Mouse (Mus musculus): Measurements from ENCODE around the gene Wdr77. TPM values are rescaled to one million over a fixed set of nuclear protein-coding genes. Genes with fewer than 3 reads are reported as not detected.
"Not testable (repeated sequence)": the region's sequence is repeated elsewhere in the genome, so short reads cannot be mapped to it uniquely, and the experiment has no call there.

Wdr77 gene
- polyA plus RNA-seq, 1 experiment from 2014 or later = 117 TPM

- H3K4me1 ChIP-seq (replicated peaks; ENCODE audit: control insufficient read depth, insufficient read depth, low read length); ATAC-seq (ENCODE audit: low read depth); H3K27me3 ChIP-seq (ENCODE audit: control insufficient read depth, insufficient read depth, low read depth, low read length); H3K9ac ChIP-seq (ENCODE audit: low read length); H3K9me3 ChIP-seq (ENCODE audit: control insufficient read depth, low read length); H3K27ac ChIP-seq (ENCODE audit: low read length); H3K36me3 ChIP-seq (ENCODE audit: control insufficient read depth, insufficient read depth, low read length); H3K4me2 ChIP-seq (ENCODE audit: low read depth, low read length); H3K4me3 ChIP-seq (ENCODE audit: low read length): not testable (repeated sequence)
These were observed 38.4 kb upstream of the Wdr77 start for GRCm38 (mm10) chr3:105920743-105921142.

- Histone ChIP-seq H3K4me1 (replicated peaks; ENCODE audit: control insufficient read depth, insufficient read depth, low read length) (no peaks in the 10 kb centered on the region), H3K27me3 (ENCODE audit: control insufficient read depth, insufficient read depth, low read depth, low read length) (no peaks in the 10 kb centered on the region), H3K9ac (ENCODE audit: low read length) (no peak overlapping the region), H3K4me2 (ENCODE audit: low read depth, low read length) (no peak overlapping the region), H3K4me3 (ENCODE audit: low read length) (no peak overlapping the region), H3K27ac (ENCODE audit: low read length) (no peak overlapping the region), H3K36me3 (ENCODE audit: control insufficient read depth, insufficient read depth, low read length) (no peaks in the 10 kb centered on the region), H3K9me3 (ENCODE audit: control insufficient read depth, low read length) (no peaks in the 10 kb centered on the region)
- 59% methylated on average over 2 of the region's 2 CpGs for WGBS
- no peak for ATAC-seq (ENCODE audit: low read depth)
These were observed 37.2 kb upstream of the Wdr77 start for GRCm38 (mm10) chr3:105921959-105922358.

GRCm38 (mm10) chr3:105924616-105925015 lies 34.6 kb upstream of the Wdr77 start:
- no peak for ATAC-seq (ENCODE audit: low read depth)
- H3K4me3 ChIP-seq (ENCODE audit: low read length) = no peak overlapping the region
- 75% methylated on average over 9 of the region's 9 CpGs for WGBS

DNA sequence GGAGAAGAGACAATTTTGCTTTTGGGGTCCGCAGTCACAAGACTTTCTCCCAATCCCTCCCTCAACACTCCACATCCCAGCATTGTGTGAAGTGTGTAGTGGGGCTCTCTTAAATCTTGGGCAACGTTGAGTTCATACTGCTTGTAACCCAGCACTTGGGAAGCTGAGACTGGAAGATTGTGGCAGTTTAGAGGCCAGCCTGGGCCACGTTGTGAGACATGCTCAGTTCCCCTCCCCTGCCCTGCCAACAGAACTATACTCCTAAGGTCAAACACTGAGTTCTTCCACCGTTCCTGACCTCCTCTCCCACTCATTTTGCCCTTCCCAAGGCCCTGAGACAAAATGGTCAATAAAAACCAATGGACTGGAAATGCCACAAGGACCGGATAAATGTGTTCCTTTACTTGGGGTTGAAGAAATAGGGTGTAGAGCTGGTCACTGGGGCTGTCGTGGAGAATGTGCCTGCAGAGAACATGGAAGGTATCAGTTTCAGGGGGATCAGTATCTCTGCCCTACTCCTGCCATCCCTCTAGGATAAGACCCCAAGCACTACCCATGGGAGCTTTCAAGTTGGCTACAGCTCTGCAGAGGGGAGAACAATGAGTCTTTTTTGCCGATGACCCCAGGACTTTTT lies 31.5 kb upstream of the Wdr77 start:
- Histone ChIP-seq H3K36me3 (ENCODE audit: control insufficient read depth, insufficient read depth, low read length) (no peaks in the 10 kb centered on the region; the same call in 1 of the 2 replicates), H3K27ac (ENCODE audit: low read length) (no peak overlapping the region), H3K9me3 (ENCODE audit: control insufficient read depth, low read length) (no peaks in the 10 kb centered on the region), H3K9ac (ENCODE audit: low read length) (no peak overlapping the region), H3K27me3 (ENCODE audit: control insufficient read depth, insufficient read depth, low read depth, low read length) (no peaks in the 10 kb centered on the region), H3K4me2 (ENCODE audit: low read depth, low read length) (no peak overlapping the region), H3K4me1 (replicated peaks; ENCODE audit: control insufficient read depth, insufficient read depth, low read length) (no peaks in the 10 kb centered on the region), H3K4me3 (ENCODE audit: low read length) (no peak overlapping the region)
- 74% methylated on average over 7 of the region's 7 CpGs for WGBS
- ATAC-seq (ENCODE audit: low read depth) = no peak

More at GRCm38 (mm10) chr3:105924616-105925015, 34.6 kb upstream of the Wdr77 start:
- H3K27ac ChIP-seq (ENCODE audit: low read length) = no peak overlapping the region
- no peaks in the 10 kb centered on the region for H3K4me1 ChIP-seq (replicated peaks; ENCODE audit: control insufficient read depth, insufficient read depth, low read length)
- no peak overlapping the region for H3K4me2 ChIP-seq (ENCODE audit: low read depth, low read length)
- H3K9me3 ChIP-seq (ENCODE audit: control insufficient read depth, low read length) = no peaks in the 10 kb centered on the region
- H3K27me3 ChIP-seq (ENCODE audit: control insufficient read depth, insufficient read depth, low read depth, low read length) = no peaks in the 10 kb centered on the region
- no peak overlapping the region for H3K9ac ChIP-seq (ENCODE audit: low read length)
- H3K36me3 ChIP-seq (ENCODE audit: control insufficient read depth, insufficient read depth, low read length) = no peaks in the 10 kb centered on the region

GRCm38 (mm10) chr3:105928195-105928569 lies 31.0 kb upstream of the Wdr77 start:
- Histone ChIP-seq H3K4me1 (replicated peaks; ENCODE audit: control insufficient read depth, insufficient read depth, low read length) (no peaks in the 10 kb centered on the region), H3K27me3 (ENCODE audit: control insufficient read depth, insufficient read depth, low read depth, low read length) (no peaks in the 10 kb centered on the region), H3K4me2 (ENCODE audit: low read depth, low read length) (no peak overlapping the region), H3K36me3 (ENCODE audit: control insufficient read depth, insufficient read depth, low read length) (no peaks in the 10 kb centered on the region; the same call in 1 of the 2 replicates), H3K9ac (ENCODE audit: low read length) (no peak overlapping the region), H3K9me3 (ENCODE audit: control insufficient read depth, low read length) (no peaks in the 10 kb centered on the region), H3K4me3 (ENCODE audit: low read length) (no peak overlapping the region), H3K27ac (ENCODE audit: low read length) (no peak overlapping the region)
- WGBS = 85% methylated on average over 3 of the region's 3 CpGs
- ATAC-seq (ENCODE audit: low read depth) = no peak

- no peak for ATAC-seq (ENCODE audit: low read depth)
- H3K27ac ChIP-seq (ENCODE audit: low read length) = no peak overlapping the region
- no peaks in the 10 kb centered on the region; the same call in 1 of the 2 replicates for H3K36me3 ChIP-seq (ENCODE audit: control insufficient read depth, insufficient read depth, low read length)
- H3K4me1 ChIP-seq (replicated peaks; ENCODE audit: control insufficient read depth, insufficient read depth, low read length) = no peaks in the 10 kb centered on the region
- H3K9me3 ChIP-seq (ENCODE audit: control insufficient read depth, low read length) = no peaks in the 10 kb centered on the region
- no peak overlapping the region for H3K4me3 ChIP-seq (ENCODE audit: low read length)
- 83% methylated on average over 6 of the region's 6 CpGs for WGBS
- H3K9ac ChIP-seq (ENCODE audit: low read length) = no peak overlapping the region
- H3K27me3 ChIP-seq (ENCODE audit: control insufficient read depth, insufficient read depth, low read depth, low read length) = no peaks in the 10 kb centered on the region
- no peak overlapping the region for H3K4me2 ChIP-seq (ENCODE audit: low read depth, low read length)
These were observed 30.4 kb upstream of the Wdr77 start for GRCm38 (mm10) chr3:105928781-105929180.

DNA sequence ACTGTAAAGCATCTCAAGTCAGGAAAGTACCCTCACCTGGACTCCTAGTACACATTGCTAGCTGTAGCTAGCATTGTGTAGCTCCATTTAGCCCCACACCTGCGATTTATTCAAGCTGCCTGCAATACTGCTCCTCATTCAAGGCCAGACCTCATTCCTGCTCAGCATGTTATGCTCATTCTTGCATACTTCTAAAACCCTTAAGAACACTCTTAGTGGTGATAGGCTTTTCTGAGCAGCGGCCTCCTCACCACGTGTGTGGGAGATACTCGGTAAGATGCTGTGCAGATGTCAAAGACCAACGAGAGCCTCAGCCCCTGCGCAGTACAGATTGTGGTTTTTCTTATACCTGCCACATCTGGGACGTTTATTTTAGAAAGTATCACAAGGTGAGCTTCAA lies 29.3 kb upstream of the Wdr77 start:
- Histone ChIP-seq H3K36me3 (ENCODE audit: control insufficient read depth, insufficient read depth, low read length) (no peaks in the 10 kb centered on the region; the same call in 1 of the 2 replicates), H3K27ac (ENCODE audit: low read length) (no peak overlapping the region), H3K4me2 (ENCODE audit: low read depth, low read length) (no peak overlapping the region), H3K27me3 (ENCODE audit: control insufficient read depth, insufficient read depth, low read depth, low read length) (no peaks in the 10 kb centered on the region), H3K9ac (ENCODE audit: low read length) (no peak overlapping the region), H3K9me3 (ENCODE audit: control insufficient read depth, low read length) (no peaks in the 10 kb centered on the region), H3K4me1 (replicated peaks; ENCODE audit: control insufficient read depth, insufficient read depth, low read length) (peaks cover 3% of the 10 kb centered on the region), H3K4me3 (ENCODE audit: low read length) (no peak overlapping the region)
- no peak for ATAC-seq (ENCODE audit: low read depth)
- WGBS = 64% methylated on average over 7 of the region's 7 CpGs

- no peak overlapping the region for H3K4me2 ChIP-seq (ENCODE audit: low read depth, low read length)
- H3K36me3 ChIP-seq (ENCODE audit: control insufficient read depth, insufficient read depth, low read length) = no peaks in the 10 kb centered on the region; the same call in 1 of the 2 replicates
- no peak overlapping the region for H3K4me3 ChIP-seq (ENCODE audit: low read length)
- peaks cover 6% of the 10 kb centered on the region for H3K4me1 ChIP-seq (replicated peaks; ENCODE audit: control insufficient read depth, insufficient read depth, low read length)
- H3K27ac ChIP-seq (ENCODE audit: low read length) = no peak overlapping the region
- H3K9ac ChIP-seq (ENCODE audit: low read length) = no peak overlapping the region
- no peaks in the 10 kb centered on the region for H3K9me3 ChIP-seq (ENCODE audit: control insufficient read depth, low read length)
- no peak for ATAC-seq (ENCODE audit: low read depth)
- 83% methylated on average over 2 of the region's 2 CpGs for WGBS
- no peaks in the 10 kb centered on the region for H3K27me3 ChIP-seq (ENCODE audit: control insufficient read depth, insufficient read depth, low read depth, low read length)
These were observed 28.1 kb upstream of the Wdr77 start for GRCm38 (mm10) chr3:105931095-105931494.

DNA sequence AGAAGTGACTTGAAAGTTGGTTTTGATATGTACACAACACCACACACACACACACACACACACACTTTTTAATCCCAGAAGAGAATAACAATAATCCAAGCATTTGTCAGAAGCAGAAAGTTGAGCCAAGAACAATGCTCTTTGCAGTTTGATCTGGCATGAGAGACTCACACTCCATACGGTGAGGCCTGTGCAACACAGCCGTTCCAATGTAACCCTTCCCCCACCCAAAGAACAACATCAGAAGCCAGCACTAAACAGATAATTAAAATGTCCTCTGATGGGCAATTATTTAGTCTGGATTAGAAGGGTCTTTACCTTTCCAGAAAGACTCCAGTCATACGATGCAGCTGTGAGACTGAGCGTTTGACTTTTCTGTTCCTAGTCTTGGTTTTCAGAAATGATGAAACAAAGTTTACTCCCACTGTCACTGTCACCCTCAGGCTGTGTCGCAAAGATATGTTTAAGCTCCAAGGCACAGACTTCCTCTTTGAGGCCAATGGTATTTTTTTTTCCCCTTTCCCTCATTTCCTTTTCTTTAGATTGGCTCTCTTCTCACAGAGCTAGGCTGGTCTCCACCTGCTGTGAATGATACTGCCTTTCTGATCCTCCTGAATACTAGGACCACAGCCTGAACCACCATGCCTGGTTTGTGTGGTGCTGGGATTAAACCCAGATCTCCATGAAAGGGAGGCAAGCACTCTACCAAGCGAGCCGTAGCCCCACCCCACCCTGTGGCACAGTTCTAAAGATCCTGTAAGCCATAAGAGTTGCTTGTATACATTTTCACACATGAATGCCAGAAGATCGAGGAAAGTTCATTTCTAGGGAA lies 26.7 kb upstream of the Wdr77 start, which contains the start of gene I830077J02Rik:
Gene I830077J02Rik, minus strand, starts transcription at position 425 of the 832 bp plus-strand sequence.
- WGBS = 62% methylated on average over 8 of the region's 8 CpGs
- Histone ChIP-seq H3K36me3 (ENCODE audit: control insufficient read depth, insufficient read depth, low read length) (no peaks in the 10 kb centered on the region; the same call in 1 of the 2 replicates), H3K9ac (ENCODE audit: low read length) (no peak within 1 kb of the TSS), H3K9me3 (ENCODE audit: control insufficient read depth, low read length) (no peaks in the 10 kb centered on the region), H3K4me3 (ENCODE audit: low read length) (no peak within 1 kb of the TSS), H3K27ac (ENCODE audit: low read length) (no peak within 1 kb of the TSS), H3K4me1 (replicated peaks; ENCODE audit: control insufficient read depth, insufficient read depth, low read length) (peaks cover 6% of the 10 kb centered on the region), H3K4me2 (ENCODE audit: low read depth, low read length) (no peak within 1 kb of the TSS), H3K27me3 (ENCODE audit: control insufficient read depth, insufficient read depth, low read depth, low read length) (no peaks in the 10 kb centered on the region)
- no peak for ATAC-seq (ENCODE audit: low read depth)
